ENCODE assay signal across 23 mouse cellular contexts in the genomic region with DNA sequence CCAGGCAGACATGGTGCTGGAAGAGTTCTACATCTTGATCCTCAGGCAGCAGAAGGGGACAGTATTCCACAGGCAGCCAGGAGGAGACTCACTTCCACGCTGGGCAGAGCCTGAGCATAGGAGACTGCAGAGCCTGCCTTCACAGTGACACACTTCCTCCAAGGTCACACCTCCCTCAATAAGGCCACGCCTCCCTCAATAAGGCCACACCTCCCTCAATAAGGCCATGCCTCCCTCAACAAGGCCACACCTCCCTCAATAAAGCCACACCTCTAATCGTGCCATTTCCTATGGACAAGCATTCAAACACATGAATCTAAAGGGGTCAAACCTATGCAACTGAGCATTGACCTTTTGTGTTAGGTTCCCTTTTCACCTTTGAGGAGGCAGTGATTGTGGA.
DNase-seq lines count a peak whose midpoint lies in the region; ATAC-seq and TF ChIP-seq lines count a peak whose summit lies in the region.
"Had no signal": no experiment of that assay in that cellular context is flagged by ENCODE, and none has a peak within 500 bp of the region (broad histone marks: within the 10 kb centered on the region; RNA-seq: fewer than 3 reads in every experiment).

No protein-coding gene starts in this region.

- intact Hi-C loops in heart, postnatal 25 days (cut with DNase I) = no loop called here

- no peaks in the 10 kb centered on the region for H3K27me3 ChIP-seq in heart, embryonic 15.5 days
- H3K27me3 ChIP-seq in stomach, embryonic 15.5 days (replicated peaks) = no peaks in the 10 kb centered on the region
- no peaks in the 10 kb centered on the region for H3K27me3 ChIP-seq in stomach, postnatal 0 days (ENCODE audit: control insufficient read depth, insufficient read depth, low read length)

- 0 out of 2 replicates have a peak, but pooled peaks have one; percentile 10 for ATAC-seq in heart, embryonic 15.5 days (replicated peaks; ENCODE audit: insufficient number of reproducible peaks, insufficient read depth, low FRiP score, low read depth)
- peak; percentile 31; the same call in 1 of the 2 replicates for ATAC-seq in stomach, embryonic 15.5 days (ENCODE audit: insufficient read depth, low FRiP score, low read depth)
- ATAC-seq in stomach, postnatal 0 days (ENCODE audit: low FRiP score, low TSS enrichment) = no peak
- ATAC-seq: forebrain, embryonic 14.5 days; forebrain, postnatal 0 days; hindbrain, postnatal 0 days; inflammation-experienced regulatory T-cells, adult 6 months had no signal

- no peak for DNase-seq in heart, postnatal 25 days (ENCODE audit: low spot score)
- no peak for DNase-seq in stomach, postnatal 0 days (ENCODE audit: low spot score)
- DNase-seq in ZHBTc4 (ENCODE audit: low read depth, low spot score) = peak; percentile 67
- no peak for DNase-seq in cerebellum, postnatal 10 days
- DNase-seq: adrenal gland, adult 2 months; adrenal gland, postnatal 14 days; cerebellum, adult 11-12 months; cerebellum, adult 8-10 months; cerebellum, postnatal 14 days; forebrain, postnatal 0 days; gastrocnemius, adult 2 months; gastrocnemius, postnatal 14 days; heart, adult 11 months; heart, postnatal 10 days; heart, postnatal 4 days; kidney, adult 11 months had no signal

- no peak overlapping the region for H3K27ac ChIP-seq in heart, embryonic 15.5 days
- no peak overlapping the region for H3K27ac ChIP-seq in stomach, embryonic 15.5 days
- H3K27ac ChIP-seq in stomach, postnatal 0 days (replicated peaks) = no peak overlapping the region
- H3K27ac ChIP-seq: gastrocnemius, adult 2 months; hindbrain, embryonic 14.5 days; hindbrain, postnatal 0 days had no signal

- H3K4me2 ChIP-seq in heart, embryonic 15.5 days = no peak overlapping the region
- no peak overlapping the region for H3K4me2 ChIP-seq in stomach, embryonic 15.5 days
- no peak overlapping the region for H3K4me2 ChIP-seq in stomach, postnatal 0 days (replicated peaks; ENCODE audit: low read depth)
- H3K4me2 ChIP-seq: heart, embryonic 11.5 days; hindbrain, embryonic 14.5 days had no signal

- no peak overlapping the region for H3K4me3 ChIP-seq in heart, embryonic 15.5 days
- H3K4me3 ChIP-seq in stomach, embryonic 15.5 days (replicated peaks) = no peak overlapping the region
- H3K4me3 ChIP-seq in stomach, postnatal 0 days (ENCODE audit: low read depth, low read length) = no peak overlapping the region
- H3K4me3 ChIP-seq: gastrocnemius, adult 2 months had no signal

- H3K9ac ChIP-seq in heart, embryonic 15.5 days = no peak overlapping the region
- H3K9ac ChIP-seq in stomach, embryonic 15.5 days = no peak overlapping the region
- H3K9ac ChIP-seq in stomach, postnatal 0 days (ENCODE audit: low read length) = no peak overlapping the region
- H3K9ac ChIP-seq: forebrain, postnatal 0 days; hindbrain, embryonic 14.5 days had no signal

- H3K36me3 ChIP-seq in heart, embryonic 15.5 days = no peaks in the 10 kb centered on the region
- H3K36me3 ChIP-seq in stomach, embryonic 15.5 days = no peaks in the 10 kb centered on the region
- no peaks in the 10 kb centered on the region for H3K36me3 ChIP-seq in stomach, postnatal 0 days (ENCODE audit: control insufficient read depth, insufficient read depth, low read length)

- no peak for TF ChIP-seq CTCF in stomach, postnatal 0 days (IDR thresholded peaks at IDR 0.05; ENCODE audit: low read depth)

- TF ChIP-seq EP300 in stomach, postnatal 0 days (optimal IDR thresholded peaks at IDR 0.05) = no peak

- 69% methylated on average over 3 of the region's 3 CpGs for WGBS in heart, embryonic 15.5 days
- WGBS in stomach, embryonic 15.5 days = 71% methylated on average over 3 of the region's 3 CpGs
- 73% methylated on average over 3 of the region's 3 CpGs for WGBS in stomach, postnatal 0 days

- H3K9me3 ChIP-seq in heart, embryonic 15.5 days (replicated peaks) = no peaks in the 10 kb centered on the region
- H3K9me3 ChIP-seq in stomach, embryonic 15.5 days = no peaks in the 10 kb centered on the region
- H3K9me3 ChIP-seq in stomach, postnatal 0 days (ENCODE audit: control insufficient read depth, low read length) = no peaks in the 10 kb centered on the region

- H3K4me1 ChIP-seq in heart, embryonic 15.5 days (replicated peaks) = no peaks in the 10 kb centered on the region
- no peaks in the 10 kb centered on the region for H3K4me1 ChIP-seq in stomach, embryonic 15.5 days
- no peaks in the 10 kb centered on the region for H3K4me1 ChIP-seq in stomach, postnatal 0 days (replicated peaks; ENCODE audit: control insufficient read depth, insufficient read depth)
